Mouse (Mus musculus) lung, adult 2 months (tissue): ENCODE data around the gene Ifitm5.

Source experiments
- CTCF ChIP-seq: fragments of 200-500 bp; IDR thresholded peaks from 2 replicates; pipeline ENCODE4 v1.5.1; 2011; ENCODE audit warnings: mild to moderate bottlenecking, low read length, control low read depth; ENCODE audit not compliant: insufficient read depth
- POLR2A ChIP-seq: fragments of 200-500 bp; IDR thresholded peaks from 2 replicates; pipeline ENCODE4 v1.6.1; 2011; ENCODE audit warnings: low read depth, mild to moderate bottlenecking, control low read depth, low read length, borderline replicate concordance; ENCODE audit errors: extremely low read depth

- no peak for TF ChIP-seq CTCF
- TF ChIP-seq POLR2A, result no peak
Observed at GRCm38 (mm10) chr7:140908181-140908580, 41.9 kb downstream of the Ifitm5 start.
